Mouse (Mus musculus): ENCODE measurements around the gene Foxr1. TPM values are rescaled to one million over a fixed set of nuclear protein-coding genes. Genes with fewer than 3 reads are reported as not detected.
"Not testable (repeated sequence)": the region's sequence is repeated elsewhere in the genome, so short reads cannot be mapped to it uniquely, and the experiment has no call there.

The Foxr1 gene
- polyA plus RNA-seq, 1 experiment from 2014 or later = not detected

DNA sequence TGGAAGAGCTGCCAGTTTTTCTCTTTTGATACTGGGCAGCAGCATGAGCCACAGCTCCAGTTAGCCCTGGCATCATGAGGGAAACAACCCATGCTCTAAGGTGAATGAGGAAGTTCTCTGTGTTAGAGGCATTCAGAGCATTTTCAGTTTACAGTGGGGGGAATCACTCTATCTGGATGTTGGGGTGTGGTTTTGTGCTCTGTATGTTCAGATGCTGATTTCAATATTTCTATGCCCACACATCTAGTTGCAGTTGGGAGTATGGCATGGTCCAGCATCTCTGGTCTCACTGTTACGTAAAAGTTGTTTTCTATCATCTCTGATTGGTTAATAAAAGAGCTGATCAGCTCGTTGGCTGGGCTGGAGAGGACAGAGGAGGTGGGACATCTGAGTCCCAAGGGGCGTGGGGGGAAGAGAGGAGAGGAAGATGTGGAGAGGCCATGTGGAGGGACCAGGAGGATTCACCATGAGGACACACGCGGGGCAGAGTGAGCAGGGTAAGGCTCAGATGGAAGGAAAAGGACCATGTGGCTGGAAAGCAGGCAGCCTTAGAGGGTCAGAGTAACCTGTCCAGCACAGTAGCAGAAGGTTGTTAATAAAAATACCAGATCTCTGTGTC, 20.5 kb downstream of the Foxr1 start:
- H3K4me3 ChIP-seq = no peak overlapping the region
- peaks cover 12% of the 10 kb centered on the region for H3K4me1 ChIP-seq
- no peak overlapping the region for H3K9ac ChIP-seq (replicated peaks)
- H3K27me3 ChIP-seq = no peaks in the 10 kb centered on the region
- WGBS = 81% methylated on average over 5 of the region's 5 CpGs
- no peak for ATAC-seq (replicated peaks)
- no peaks in the 10 kb centered on the region for H3K9me3 ChIP-seq
- H3K27ac ChIP-seq (replicated peaks) = no peak overlapping the region
- H3K36me3 ChIP-seq = peaks cover 3% of the 10 kb centered on the region; the same call in 1 of the 2 replicates
- H3K4me2 ChIP-seq (replicated peaks) = no peak overlapping the region

DNA sequence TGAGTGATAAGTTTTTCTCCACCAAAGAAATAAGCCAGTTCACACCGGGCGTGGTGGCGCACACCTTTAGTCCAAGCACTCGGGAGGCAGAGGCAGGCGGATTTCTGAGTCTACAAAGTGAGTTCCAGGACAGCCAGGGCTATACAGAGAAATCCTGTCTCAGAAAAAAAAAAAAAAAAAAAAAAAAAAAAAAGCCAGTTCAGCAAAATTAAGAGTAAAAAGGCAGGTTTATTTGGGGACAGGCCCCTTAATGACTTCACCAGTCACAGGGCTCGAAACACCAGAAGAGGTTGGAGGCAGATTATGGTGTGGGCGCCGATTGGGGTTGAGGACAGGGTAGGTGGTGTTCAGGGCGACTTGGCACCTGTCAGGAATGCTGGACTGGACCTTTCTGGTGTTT, 21.2 kb downstream of the Foxr1 start:
- H3K4me1 ChIP-seq = peaks cover 12% of the 10 kb centered on the region
- not testable (repeated sequence) for H3K27ac ChIP-seq (replicated peaks); H3K4me2 ChIP-seq (replicated peaks); ATAC-seq (replicated peaks); H3K27me3 ChIP-seq; H3K4me3 ChIP-seq; H3K36me3 ChIP-seq; H3K9ac ChIP-seq (replicated peaks); H3K9me3 ChIP-seq
- 95% methylated on average over 9 of the region's 9 CpGs for WGBS

GRCm38 (mm10) chr9:44418519-44419385, 22.2 kb downstream of the Foxr1 start, which contains the start of gene Ccdc84:
Gene Ccdc84 (minus strand): TSS chr9:44418569.
- 75% methylated on average over 14 of the region's 14 CpGs for WGBS
- Histone ChIP-seq H3K9ac (replicated peaks) (peak within 1 kb of the TSS; percentile 74), H3K4me2 (replicated peaks) (peak within 1 kb of the TSS; percentile 74), H3K9me3 (no peaks in the 10 kb centered on the region), H3K4me1 (peaks cover 12% of the 10 kb centered on the region), H3K27ac (replicated peaks) (peak within 1 kb of the TSS; percentile 87), H3K4me3 (peak within 1 kb of the TSS; percentile 65), H3K27me3 (no peaks in the 10 kb centered on the region), H3K36me3 (peaks cover 6% of the 10 kb centered on the region; the same call in 1 of the 2 replicates)
- no peak for ATAC-seq (replicated peaks)

GRCm38 (mm10) chr9:44417892-44418363, 23.0 kb downstream of the Foxr1 start:
- Histone ChIP-seq H3K27ac (replicated peaks) (peak overlapping the region; percentile 87), H3K4me3 (peak overlapping the region; percentile 65), H3K4me1 (peaks cover 12% of the 10 kb centered on the region), H3K4me2 (replicated peaks) (peak overlapping the region; percentile 74), H3K27me3 (no peaks in the 10 kb centered on the region), H3K9ac (replicated peaks) (peak overlapping the region; percentile 74), H3K36me3 (peaks cover 11% of the 10 kb centered on the region), H3K9me3 (no peaks in the 10 kb centered on the region)
- WGBS = under 1% methylated on average over 38 of the region's 38 CpGs
- ATAC-seq (replicated peaks) = peak; percentile 90

- WGBS = 7% methylated on average over 26 of the region's 26 CpGs
- peak; percentile 65; the same call in 1 of the 2 replicates for ATAC-seq (replicated peaks)
Measured at GRCm38 (mm10) chr9:44417156-44417891, 23.6 kb downstream of the Foxr1 start.

GRCm38 (mm10) chr9:44412781-44413180, 28.2 kb downstream of the Foxr1 start:
- Histone ChIP-seq H3K4me1 (peaks cover 23% of the 10 kb centered on the region), H3K27me3 (no peaks in the 10 kb centered on the region), H3K36me3 (peaks cover 53% of the 10 kb centered on the region), H3K27ac (replicated peaks) (no peak overlapping the region), H3K4me2 (replicated peaks) (no peak overlapping the region), H3K4me3 (no peak overlapping the region), H3K9me3 (no peaks in the 10 kb centered on the region), H3K9ac (replicated peaks) (no peak overlapping the region)
- 83% methylated on average over 2 of the region's 2 CpGs for WGBS
- ATAC-seq (replicated peaks) = no peak

More at GRCm38 (mm10) chr9:44417156-44417891, 23.6 kb downstream of the Foxr1 start:
- peaks cover 17% of the 10 kb centered on the region for H3K36me3 ChIP-seq
- peaks cover 12% of the 10 kb centered on the region for H3K4me1 ChIP-seq
- peak overlapping the region; percentile 87 for H3K27ac ChIP-seq (replicated peaks)
- H3K9ac ChIP-seq (replicated peaks) = peak overlapping the region; percentile 74
- no peaks in the 10 kb centered on the region for H3K9me3 ChIP-seq
- H3K4me3 ChIP-seq = peak overlapping the region; percentile 65
- H3K27me3 ChIP-seq = no peaks in the 10 kb centered on the region
- peak overlapping the region; percentile 74 for H3K4me2 ChIP-seq (replicated peaks)

- peaks cover 53% of the 10 kb centered on the region for H3K36me3 ChIP-seq
- 87% methylated on average over 4 of the region's 4 CpGs for WGBS
- no peaks in the 10 kb centered on the region for H3K27me3 ChIP-seq
- ATAC-seq (replicated peaks) = no peak
- no peaks in the 10 kb centered on the region for H3K9me3 ChIP-seq
- no peak overlapping the region for H3K27ac ChIP-seq (replicated peaks)
- no peak overlapping the region for H3K4me2 ChIP-seq (replicated peaks)
- H3K4me3 ChIP-seq = no peak overlapping the region
- H3K4me1 ChIP-seq = peaks cover 20% of the 10 kb centered on the region
- no peak overlapping the region for H3K9ac ChIP-seq (replicated peaks)
Measured at GRCm38 (mm10) chr9:44412306-44412705, 28.6 kb downstream of the Foxr1 start.

DNA sequence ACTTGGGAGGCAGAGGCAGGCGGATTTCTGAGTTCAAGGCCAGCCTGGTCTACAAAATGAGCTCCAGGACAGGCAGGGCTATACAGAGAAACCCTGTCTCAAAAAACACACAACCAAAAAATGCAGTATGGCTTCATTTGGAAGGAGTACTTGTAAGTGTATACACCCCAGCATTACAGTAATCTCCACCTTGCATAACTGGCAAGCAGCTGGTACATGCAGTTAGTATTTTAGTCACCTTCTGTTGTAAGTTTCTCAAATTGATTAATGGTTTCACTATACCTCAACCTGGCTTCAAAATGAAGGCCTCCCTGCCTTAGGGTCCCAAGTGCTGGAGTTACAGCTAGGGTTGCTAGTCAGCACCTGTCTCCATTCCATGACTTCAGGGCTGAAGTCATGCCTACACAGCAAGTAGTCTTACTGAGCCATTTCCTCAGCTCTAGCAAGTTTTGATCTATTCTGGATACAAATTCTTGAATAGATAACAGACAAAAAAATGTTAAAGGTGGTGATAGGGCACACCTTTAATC, 29.3 kb downstream of the Foxr1 start:
- no peaks in the 10 kb centered on the region for H3K27me3 ChIP-seq
- no peak overlapping the region for H3K4me2 ChIP-seq (replicated peaks)
- peaks cover 53% of the 10 kb centered on the region for H3K36me3 ChIP-seq
- no peak for ATAC-seq (replicated peaks)
- H3K4me3 ChIP-seq = no peak overlapping the region
- peaks cover 16% of the 10 kb centered on the region for H3K4me1 ChIP-seq
- no peak overlapping the region for H3K9ac ChIP-seq (replicated peaks)
- WGBS = 80% methylated on average over 1 of the region's 1 CpGs
- H3K9me3 ChIP-seq = no peaks in the 10 kb centered on the region
- H3K27ac ChIP-seq (replicated peaks) = no peak overlapping the region

- peaks cover 53% of the 10 kb centered on the region for H3K36me3 ChIP-seq
- H3K9ac ChIP-seq (replicated peaks) = no peak overlapping the region
- 79% methylated on average over 2 of the region's 2 CpGs for WGBS
- H3K27ac ChIP-seq (replicated peaks) = no peak overlapping the region
- H3K4me1 ChIP-seq = peaks cover 18% of the 10 kb centered on the region
- no peak for ATAC-seq (replicated peaks)
- no peak overlapping the region for H3K4me2 ChIP-seq (replicated peaks)
- H3K9me3 ChIP-seq = no peaks in the 10 kb centered on the region
- H3K27me3 ChIP-seq = no peaks in the 10 kb centered on the region
- no peak overlapping the region for H3K4me3 ChIP-seq
Measured at GRCm38 (mm10) chr9:44410647-44411336, 30.1 kb downstream of the Foxr1 start.

DNA sequence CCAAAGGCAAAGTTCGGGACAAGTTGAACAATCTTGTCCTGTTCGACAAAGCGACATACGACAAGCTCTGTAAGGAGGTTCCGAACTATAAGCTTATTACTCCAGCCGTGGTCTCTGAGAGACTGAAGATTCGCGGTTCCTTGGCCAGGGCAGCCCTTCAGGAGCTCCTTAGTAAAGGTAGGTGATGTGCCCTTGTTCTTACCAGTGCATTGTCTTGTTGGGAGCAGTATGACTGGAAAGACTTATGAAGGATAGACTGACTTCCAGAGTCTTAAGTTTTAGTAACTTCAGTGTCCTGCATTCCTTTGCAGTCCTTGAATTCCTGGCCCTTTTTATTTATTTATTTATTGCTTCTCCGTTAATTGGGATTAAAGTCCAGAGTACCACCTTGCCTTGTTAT, 32.2 kb downstream of the Foxr1 start:
- Histone ChIP-seq H3K36me3 (peaks cover 68% of the 10 kb centered on the region), H3K4me2 (replicated peaks) (peak overlapping the region; percentile 68), H3K4me3 (peak overlapping the region; percentile 83), H3K4me1 (peaks cover 26% of the 10 kb centered on the region)
- not testable (repeated sequence) for ATAC-seq (replicated peaks); H3K9me3 ChIP-seq; H3K27ac ChIP-seq (replicated peaks); H3K9ac ChIP-seq (replicated peaks); H3K27me3 ChIP-seq
- 80% methylated on average over 9 of the region's 9 CpGs for WGBS

DNA sequence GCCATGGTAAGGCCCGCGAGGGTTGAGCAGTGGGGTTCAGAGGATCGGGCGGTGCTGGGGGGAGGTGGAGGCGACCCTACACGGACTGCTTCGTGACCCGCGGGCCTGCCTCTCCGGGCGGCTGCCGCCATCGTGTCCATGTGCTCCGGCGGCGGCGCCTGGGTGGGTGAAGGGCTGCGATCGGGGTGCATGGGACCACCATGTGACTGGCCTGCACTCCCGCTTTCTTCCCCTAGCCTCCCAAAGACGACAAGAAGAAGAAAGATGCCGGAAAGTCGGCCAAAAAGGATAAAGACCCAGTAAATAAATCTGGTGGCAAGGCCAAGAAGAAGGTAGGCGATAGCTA, 33.2 kb downstream of the Foxr1 start:
- peaks cover 69% of the 10 kb centered on the region for H3K36me3 ChIP-seq
- ATAC-seq (replicated peaks) = no peak

More for the DNA sequence above, 33.2 kb downstream of the Foxr1 start:
- Histone ChIP-seq H3K9me3 (no peaks in the 10 kb centered on the region), H3K27me3 (no peaks in the 10 kb centered on the region), H3K9ac (replicated peaks) (peak overlapping the region; percentile 86), H3K4me3 (peak overlapping the region; percentile 83), H3K4me1 (peaks cover 26% of the 10 kb centered on the region), H3K27ac (replicated peaks) (peak overlapping the region; percentile 98), H3K4me2 (replicated peaks) (peak overlapping the region; percentile 68)
- WGBS = under 1% methylated on average over 24 of the region's 24 CpGs
